Comparison of ENCODE assay signal across 8 mouse cellular contexts in genomic region chr14:21498361-21498996, GRCm38 (mm10). TPM values are rescaled to one million over a fixed set of nuclear protein-coding genes. Genes with fewer than 3 reads are reported as not detected.
DNase-seq lines count a peak whose midpoint lies in the region; ATAC-seq and TF ChIP-seq lines count a peak whose summit lies in the region.

No protein-coding gene starts in this region.

- H3K4me2 ChIP-seq in kidney, postnatal 0 days (ENCODE audit: low read length): peak overlapping the region; percentile 87
- peak overlapping the region; percentile 87 for H3K4me2 ChIP-seq in forebrain, embryonic 13.5 days
- peak overlapping the region; percentile 98 for H3K4me2 ChIP-seq in liver, postnatal 0 days (ENCODE audit: low read depth, low read length)

- 2% methylated on average over 7 of the region's 7 CpGs for WGBS in kidney, postnatal 0 days
- WGBS in kidney, adult 2 months: 15% methylated on average over 7 of the region's 7 CpGs
- 2% methylated on average over 7 of the region's 7 CpGs for WGBS in forebrain, embryonic 13.5 days
- 8% methylated on average over 7 of the region's 7 CpGs for WGBS in liver, postnatal 0 days (ENCODE audit: insufficient replicate concordance)

- peak; percentile 36 for DNase-seq in kidney, postnatal 0 days (ENCODE audit: low spot score)
- DNase-seq in kidney, adult 2 months: no peak
- DNase-seq in brain, adult 2 months (ENCODE audit: low read depth, low spot score): peak; percentile 26
- peak; percentile 18 for DNase-seq in liver, postnatal 0 days
- DNase-seq in ovary, postnatal 36 days (ENCODE audit: low spot score): no peak
- no peak for DNase-seq in ovary, postnatal 14 days (ENCODE audit: low spot score)

- no peak for TF ChIP-seq EP300 in liver, postnatal 0 days (IDR thresholded peaks at IDR 0.05; ENCODE audit: low read depth)

- TF ChIP-seq CTCF in kidney, postnatal 0 days (IDR thresholded peaks at IDR 0.05; ENCODE audit: low read depth): no peak
- no peak for TF ChIP-seq CTCF in kidney, adult 2 months (conservative IDR thresholded peaks at IDR 0.05; ENCODE audit: insufficient read depth, insufficient read length, low read depth, low read length)
- TF ChIP-seq CTCF in liver, postnatal 0 days (IDR thresholded peaks at IDR 0.05; ENCODE audit: low read depth): no peak

- peak overlapping the region; percentile 72 for H3K4me3 ChIP-seq in kidney, postnatal 0 days (replicated peaks; ENCODE audit: low read depth, low read length)
- H3K4me3 ChIP-seq in kidney, adult 2 months (ENCODE audit: insufficient read depth, low read depth, low read length): no peak overlapping the region
- peak overlapping the region; percentile 92 for H3K4me3 ChIP-seq in forebrain, embryonic 13.5 days
- H3K4me3 ChIP-seq in liver, postnatal 0 days (ENCODE audit: low read depth, low read length): peak overlapping the region; percentile 76

- peaks cover 3% of the 10 kb centered on the region for H3K4me1 ChIP-seq in kidney, postnatal 0 days (replicated peaks; ENCODE audit: insufficient read depth, low read length)
- peaks cover 4% of the 10 kb centered on the region; the same call in 1 of the 2 replicates for H3K4me1 ChIP-seq in kidney, adult 2 months (ENCODE audit: control insufficient read depth, insufficient read depth, low read length)
- peaks cover 40% of the 10 kb centered on the region for H3K4me1 ChIP-seq in forebrain, embryonic 13.5 days
- peaks cover 14% of the 10 kb centered on the region for H3K4me1 ChIP-seq in liver, postnatal 0 days (ENCODE audit: insufficient read depth)

- H3K27me3 ChIP-seq in kidney, postnatal 0 days (ENCODE audit: insufficient read depth, low read length): no peaks in the 10 kb centered on the region
- no peaks in the 10 kb centered on the region for H3K27me3 ChIP-seq in kidney, adult 2 months (replicated peaks; ENCODE audit: control insufficient read depth, insufficient read depth, low read length)
- H3K27me3 ChIP-seq in forebrain, embryonic 13.5 days: no peaks in the 10 kb centered on the region
- H3K27me3 ChIP-seq in liver, postnatal 0 days (ENCODE audit: insufficient read depth, low read length): no peaks in the 10 kb centered on the region

- peak overlapping the region; percentile 87 for H3K27ac ChIP-seq in kidney, postnatal 0 days
- H3K27ac ChIP-seq in kidney, adult 2 months (ENCODE audit: insufficient read depth, low read depth, low read length): no peak overlapping the region
- peak overlapping the region; percentile 100 for H3K27ac ChIP-seq in forebrain, embryonic 13.5 days
- no peak overlapping the region for H3K27ac ChIP-seq in liver, postnatal 0 days (ENCODE audit: low read depth)

- no peaks in the 10 kb centered on the region for H3K36me3 ChIP-seq in kidney, postnatal 0 days (ENCODE audit: insufficient read depth, low read length)
- H3K36me3 ChIP-seq in kidney, adult 2 months (ENCODE audit: control insufficient read depth, insufficient read depth, low read length): no peaks in the 10 kb centered on the region
- H3K36me3 ChIP-seq in forebrain, embryonic 13.5 days (ENCODE audit: poor library complexity, severe bottlenecking): no peaks in the 10 kb centered on the region
- no peaks in the 10 kb centered on the region for H3K36me3 ChIP-seq in liver, postnatal 0 days (replicated peaks; ENCODE audit: insufficient read depth, low read length)

- no peak for ATAC-seq in kidney, postnatal 0 days (replicated peaks; ENCODE audit: low FRiP score, low read depth)
- ATAC-seq in forebrain, embryonic 13.5 days: no peak
- no peak for ATAC-seq in liver, postnatal 0 days
- no peak for ATAC-seq in megakaryocyte progenitor cell, adult 5-6 weeks (replicated peaks; ENCODE audit: poor library complexity)

- H3K9ac ChIP-seq in kidney, postnatal 0 days (ENCODE audit: low read depth, low read length): peak overlapping the region; percentile 74
- peak overlapping the region; percentile 98 for H3K9ac ChIP-seq in forebrain, embryonic 13.5 days
- no peak overlapping the region for H3K9ac ChIP-seq in liver, postnatal 0 days (replicated peaks)

- no peaks in the 10 kb centered on the region for H3K9me3 ChIP-seq in kidney, postnatal 0 days (replicated peaks; ENCODE audit: low read length)
- no peaks in the 10 kb centered on the region for H3K9me3 ChIP-seq in forebrain, embryonic 13.5 days (replicated peaks)
- H3K9me3 ChIP-seq in liver, postnatal 0 days (ENCODE audit: low read length): no peaks in the 10 kb centered on the region

- TF ChIP-seq POLR2A in kidney, adult 2 months (IDR thresholded peaks at IDR 0.05; ENCODE audit: low read depth, low read length): no peak

RNA-seq across cellular contexts. Expression of gene Kat6b, which starts 17.2 kb away (rescaled TPM):
- polyA plus RNA-seq in kidney, postnatal 0 days (2015; fragmentation: Nextera tagmentation; extraction: Ambion mirVana): 7.2 and 7.8 TPM in 2 replicates
- 9.4 and 9.5 TPM in 2 replicates for polyA plus RNA-seq in kidney, adult 2 months (2012; rRNA removed)
- 33.0 and 34.1 TPM in 2 replicates for polyA plus RNA-seq in forebrain, embryonic 13.5 days (2015; fragmentation: Nextera tagmentation; extraction: Ambion mirVana)
- 1.1 and 1.5 TPM in 2 replicates for polyA plus RNA-seq in liver, postnatal 0 days (2015; fragmentation: Nextera tagmentation; extraction: Ambion mirVana)
- total RNA-seq in megakaryocyte progenitor cell, adult 5-6 weeks (2015): 13.5 and 16.0 TPM in 2 replicates
- total RNA-seq in megakaryocyte progenitor cell, adult 5-6 weeks (2017): 5.1 and 9.2 TPM in 2 replicates

Comparison
In these comparisons a context has a peak if more than half of its experiments do, and no peak if none do; other contexts are left out.
1. DNase-seq: peak in kidney, postnatal 0 days (single experiment), brain, adult 2 months (single experiment) and liver, postnatal 0 days (single experiment); none in kidney, adult 2 months (single experiment), ovary, postnatal 36 days (single experiment) and ovary, postnatal 14 days (single experiment).
2. H3K27ac ChIP-seq: peak in kidney, postnatal 0 days (single experiment) and forebrain, embryonic 13.5 days (single experiment); none in kidney, adult 2 months (single experiment) and liver, postnatal 0 days (single experiment).
3. Peak in every context shown above with its lines, with median percentiles within 50 percentile points of each other: H3K4me2 ChIP-seq.